Mouse (Mus musculus) regulatory T cell (primary cell): Measurements from ENCODE around the gene Gm28308.

Experiments
- in situ Hi-C: fragments of 300-600 bp; cut with MboI, MseI; formaldehyde crosslinking; loops from one replicate; pipeline ENCODE4 v1.15.1; 2025; ENCODE audit warnings: high pct_unique_total_duplicates

Gm28308 gene

DNA sequence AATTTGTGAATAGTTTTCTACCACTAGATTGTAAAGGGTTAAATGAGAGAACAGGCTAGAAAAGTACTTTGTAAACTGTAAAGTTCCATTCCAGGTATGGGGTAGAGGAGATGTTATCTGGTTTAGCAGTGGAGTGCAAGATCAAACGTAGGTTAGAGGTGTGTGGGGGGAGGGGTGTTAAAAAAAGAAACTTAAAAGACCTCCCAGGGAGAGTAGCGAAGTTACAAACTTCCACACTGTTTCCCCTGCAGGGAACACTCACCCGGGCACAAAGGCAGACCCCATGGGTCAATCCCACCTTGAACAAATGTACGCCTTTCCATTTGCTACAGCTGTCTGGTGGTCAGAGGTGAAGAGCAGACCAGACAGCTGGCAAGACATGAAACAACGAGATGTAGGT is 97.2 kb downstream of the Gm28308 start:
- in situ Hi-C loops: no loop called here
